Mouse (Mus musculus) embryonic facial prominence, embryonic 14.5 days (tissue): Measurements from ENCODE around the gene Zkscan14. TPM values are rescaled to one million over a fixed set of nuclear protein-coding genes. Genes with fewer than 3 reads are reported as not detected.
"Not testable (repeated sequence)": the region's sequence is repeated elsewhere in the genome, so short reads cannot be mapped to it uniquely, and the experiment has no call there.

ENCODE experiments used
- ATAC-seq: fragments of 200-750 bp; cut with Nextera tagmentation; 2 replicates; pipeline ENCODE4 v1.8.0; 2017; ENCODE audit warnings: low read depth, moderate number of reproducible peaks, moderate TSS enrichment
- DNase-seq: peaks from one replicate; pipeline ENCODE4 v3.0.0-alpha.2; 2015; ENCODE audit warnings: low spot score
- H3K27ac ChIP-seq: fragments of 300-500 bp; sonication (generic); replicated peaks from 2 replicates; pipeline ENCODE4 v1.5.1; 2014; ENCODE audit warnings: low read depth, mild to moderate bottlenecking, low read length, moderate library complexity
- H3K27me3 ChIP-seq: fragments of 300-500 bp; sonication (generic); replicated peaks from 2 replicates; pipeline ENCODE4 v1.6.1; 2014; ENCODE audit warnings: low read length; ENCODE audit not compliant: control insufficient read depth, insufficient read depth
- H3K36me3 ChIP-seq: fragments of 300-500 bp; sonication (generic); 2 replicates; pipeline ENCODE4 v1.6.1; 2014; ENCODE audit warnings: low read length, mixed read lengths; ENCODE audit not compliant: control insufficient read depth, insufficient read depth
- H3K4me1 ChIP-seq: fragments of 300-500 bp; sonication (generic); 2 replicates; pipeline ENCODE4 v1.6.1; 2014; ENCODE audit warnings: antibody characterized with exemption, low read length; ENCODE audit not compliant: control insufficient read depth, insufficient read depth
- H3K4me2 ChIP-seq: fragments of 300-500 bp; sonication (generic); 2 replicates; pipeline ENCODE4 v1.6.1; 2014; ENCODE audit warnings: low read depth, mild to moderate bottlenecking, low read length, moderate library complexity, mixed read lengths
- H3K4me3 ChIP-seq: fragments of 300-500 bp; sonication (generic); 2 replicates; pipeline ENCODE4 v1.5.1; 2014; ENCODE audit warnings: low read depth, mild to moderate bottlenecking, low read length
- H3K9ac ChIP-seq: fragments of 300-500 bp; sonication (generic); 2 replicates; pipeline ENCODE4 v1.6.1; 2014; ENCODE audit warnings: low read depth, mild to moderate bottlenecking, low read length, moderate library complexity, mixed read lengths
- H3K9me3 ChIP-seq: fragments of 300-500 bp; sonication (generic); 2 replicates; pipeline ENCODE4 v1.6.1; 2016; ENCODE audit warnings: low read length; ENCODE audit not compliant: control insufficient read depth
- WGBS: fragments of 180-500 bp; shearing (Covaris S2); extraction: QIAGEN DNeasy Blood & Tissue Kit; methylation state at CpG from one replicate; pipeline ENCODE4 v1.1.7; 2014; 5-methylcytosine and 5-hydroxymethylcytosine counted together
- polyA plus RNA-seq: library from polyadenylated mRNA; unstranded; fragments of >200 nt; fragmentation: Nextera tagmentation; extraction: Ambion mirVana; gene quantifications from 2 replicates; pipeline ENCODE4 v1.2.1, GENCODE M21; 2014

The Zkscan14 gene
- polyA plus RNA-seq, 1 experiment from 2014 or later = 6.6 TPM

GRCm38 (mm10) chr5:145211340-145211739 is 9.7 kb upstream of the Zkscan14 start:
- no peak overlapping the region for H3K4me2 ChIP-seq
- DNase-seq = no peak
- no peak for ATAC-seq
- H3K27me3 ChIP-seq = no peaks in the 10 kb centered on the region
- H3K27ac ChIP-seq = no peak overlapping the region
- no peaks in the 10 kb centered on the region for H3K9me3 ChIP-seq
- WGBS = 94% methylated on average over 4 of the region's 4 CpGs
- no peak overlapping the region for H3K9ac ChIP-seq
- no peaks in the 10 kb centered on the region for H3K4me1 ChIP-seq
- no peak overlapping the region for H3K4me3 ChIP-seq
- peaks cover 69% of the 10 kb centered on the region for H3K36me3 ChIP-seq

GRCm38 (mm10) chr5:145208391-145208790 is 6.7 kb upstream of the Zkscan14 start:
- peaks cover 54% of the 10 kb centered on the region for H3K36me3 ChIP-seq
- ATAC-seq, H3K9me3 ChIP-seq, H3K27ac ChIP-seq, H3K4me3 ChIP-seq, DNase-seq, H3K4me1 ChIP-seq, H3K9ac ChIP-seq, H3K4me2 ChIP-seq, H3K27me3 ChIP-seq: not testable (repeated sequence)
- WGBS = 54% methylated on average over 7 of the region's 11 CpGs

GRCm38 (mm10) chr5:145207954-145208353 is 6.3 kb upstream of the Zkscan14 start:
- H3K9me3 ChIP-seq = no peaks in the 10 kb centered on the region
- WGBS = 81% methylated on average over 5 of the region's 6 CpGs

GRCm38 (mm10) chr5:145207385-145207784 is 5.7 kb upstream of the Zkscan14 start:
- 96% methylated on average over 6 of the region's 6 CpGs for WGBS
- no peak for ATAC-seq
- no peaks in the 10 kb centered on the region for H3K27me3 ChIP-seq

More at GRCm38 (mm10) chr5:145207954-145208353, 6.3 kb upstream of the Zkscan14 start:
- Histone ChIP-seq H3K4me3 (no peak overlapping the region), H3K9ac (no peak overlapping the region), H3K27me3 (no peaks in the 10 kb centered on the region), H3K4me1 (peaks cover 8% of the 10 kb centered on the region; the same call in 1 of the 2 replicates), H3K27ac (no peak overlapping the region), H3K36me3 (peaks cover 49% of the 10 kb centered on the region), H3K4me2 (no peak overlapping the region)
- DNase-seq (no peak), ATAC-seq (no peak)

GRCm38 (mm10) chr5:145205041-145205440 is 3.4 kb upstream of the Zkscan14 start:
- H3K27ac ChIP-seq = peak overlapping the region; percentile 76; the same call in 1 of the 2 replicates
- no peaks in the 10 kb centered on the region for H3K27me3 ChIP-seq
- H3K36me3 ChIP-seq = peaks cover 25% of the 10 kb centered on the region
- H3K4me3 ChIP-seq = peak overlapping the region; percentile 57
- 17% methylated on average over 9 of the region's 9 CpGs for WGBS
- DNase-seq = no peak
- no peak for ATAC-seq
- H3K9ac ChIP-seq = peak overlapping the region; percentile 66
- peaks cover 17% of the 10 kb centered on the region for H3K4me1 ChIP-seq
- H3K4me2 ChIP-seq = peak overlapping the region; percentile 64
- H3K9me3 ChIP-seq = no peaks in the 10 kb centered on the region

More at GRCm38 (mm10) chr5:145207385-145207784, 5.7 kb upstream of the Zkscan14 start:
- no peak overlapping the region for H3K27ac ChIP-seq
- no peak overlapping the region for H3K9ac ChIP-seq
- no peak overlapping the region for H3K4me3 ChIP-seq
- H3K4me2 ChIP-seq = no peak overlapping the region
- H3K36me3 ChIP-seq = peaks cover 44% of the 10 kb centered on the region
- peaks cover 8% of the 10 kb centered on the region; the same call in 1 of the 2 replicates for H3K4me1 ChIP-seq
- DNase-seq = no peak
- no peaks in the 10 kb centered on the region for H3K9me3 ChIP-seq

- ATAC-seq (peak; percentile 97), DNase-seq (peak; percentile 99)
- WGBS = under 1% methylated on average over 22 of the region's 22 CpGs
- Histone ChIP-seq H3K36me3 (peaks cover 18% of the 10 kb centered on the region; the same call in 1 of the 2 replicates), H3K4me2 (peak within 1 kb of the TSS; percentile 64), H3K27me3 (no peaks in the 10 kb centered on the region), H3K4me1 (peaks cover 17% of the 10 kb centered on the region), H3K9me3 (no peaks in the 10 kb centered on the region), H3K9ac (peak within 1 kb of the TSS; percentile 66), H3K4me3 (peak within 1 kb of the TSS; percentile 57), H3K27ac (peak within 1 kb of the TSS; percentile 92)
Observed at GRCm38 (mm10) chr5:145203936-145204691, 2.4 kb upstream of the Zkscan14 start, which contains the start of gene Zkscan5. TSS of gene Zkscan5 (plus strand) at chr5:145204562.

- no peak for DNase-seq
- H3K9me3 ChIP-seq = no peaks in the 10 kb centered on the region
- no peak overlapping the region for H3K4me2 ChIP-seq
- 53% methylated on average over 3 of the region's 3 CpGs for WGBS
- no peaks in the 10 kb centered on the region for H3K27me3 ChIP-seq
- peaks cover 17% of the 10 kb centered on the region for H3K4me1 ChIP-seq
- no peak overlapping the region for H3K27ac ChIP-seq
- H3K9ac ChIP-seq = no peak overlapping the region
- H3K4me3 ChIP-seq = no peak overlapping the region
- H3K36me3 ChIP-seq = peaks cover 13% of the 10 kb centered on the region; the same call in 1 of the 2 replicates
- no peak for ATAC-seq
Observed at GRCm38 (mm10) chr5:145202446-145202845, 778 bp upstream of the Zkscan14 start.

- 77% methylated on average over 7 of the region's 7 CpGs for WGBS
- H3K4me2 ChIP-seq = peak overlapping the region; percentile 96
- no peak for DNase-seq
Observed at GRCm38 (mm10) chr5:145200387-145200786, 1.3 kb downstream of the Zkscan14 start.

More at GRCm38 (mm10) chr5:145200387-145200786, 1.3 kb downstream of the Zkscan14 start:
- H3K27ac ChIP-seq = no peak overlapping the region
- peaks cover 13% of the 10 kb centered on the region for H3K4me1 ChIP-seq
- no peak overlapping the region for H3K9ac ChIP-seq
- peaks cover 21% of the 10 kb centered on the region for H3K36me3 ChIP-seq
- peak overlapping the region; percentile 84; the same call in 1 of the 2 replicates for H3K4me3 ChIP-seq
- H3K27me3 ChIP-seq = no peaks in the 10 kb centered on the region
- ATAC-seq = no peak
- H3K9me3 ChIP-seq = no peaks in the 10 kb centered on the region
